Mouse (Mus musculus) kidney, embryonic 16.5 days (tissue): Measurements from ENCODE around the gene Mapkap1. TPM values are rescaled to one million over a fixed set of nuclear protein-coding genes. Genes with fewer than 3 reads are reported as not detected.

Source experiments
- ATAC-seq: fragments of 200-750 bp; cut with Nextera tagmentation; 2 replicates; pipeline ENCODE4 v1.8.0; 2017; ENCODE audit warnings: moderate TSS enrichment; ENCODE audit not compliant: low FRiP score, low TSS enrichment
- H3K27ac ChIP-seq: fragments of 300-500 bp; sonication (generic); 2 replicates; pipeline ENCODE4 v1.5.1; 2014; ENCODE audit warnings: low read length
- H3K27me3 ChIP-seq: fragments of 300-500 bp; sonication (generic); 2 replicates; pipeline ENCODE4 v1.6.1; 2014; ENCODE audit warnings: low read length, control low read depth, mixed read lengths; ENCODE audit not compliant: insufficient read depth
- H3K36me3 ChIP-seq: fragments of 300-500 bp; sonication (generic); 2 replicates; pipeline ENCODE4 v1.6.1; 2014; ENCODE audit warnings: low read length, control low read depth, mixed read lengths; ENCODE audit not compliant: insufficient read depth
- H3K4me1 ChIP-seq: fragments of 300-500 bp; sonication (generic); 2 replicates; pipeline ENCODE4 v1.6.1; 2014; ENCODE audit warnings: low read length, control low read depth, mixed read lengths; ENCODE audit not compliant: insufficient read depth
- H3K4me2 ChIP-seq: fragments of 300-500 bp; sonication (generic); replicated peaks from 2 replicates; pipeline ENCODE4 v1.6.1; 2014; ENCODE audit warnings: low read depth, low read length
- H3K4me3 ChIP-seq: fragments of 300-500 bp; sonication (generic); 2 replicates; pipeline ENCODE4 v1.5.1; 2014; ENCODE audit warnings: mild to moderate bottlenecking, low read length
- H3K9ac ChIP-seq: fragments of 300-500 bp; sonication (generic); replicated peaks from 2 replicates; pipeline ENCODE4 v1.6.1; 2014; ENCODE audit warnings: low read length
- H3K9me3 ChIP-seq: fragments of 300-500 bp; sonication (generic); 2 replicates; pipeline ENCODE4 v1.6.1; 2016; ENCODE audit warnings: low read length, control low read depth
- WGBS: fragments of 180-500 bp; shearing (Covaris S2); extraction: QIAGEN DNeasy Blood & Tissue Kit; methylation state at CpG from one replicate; pipeline ENCODE4 v1.1.7; 2014; 5-methylcytosine and 5-hydroxymethylcytosine counted together
- polyA plus RNA-seq: library from polyadenylated mRNA; unstranded; fragments of >200 nt; fragmentation: Nextera tagmentation; extraction: Ambion mirVana; gene quantifications from 2 replicates; pipeline ENCODE4 v1.2.1, GENCODE M21; 2015

Gene Mapkap1
- polyA plus RNA-seq, 1 experiment from 2014 or later = 91.2 TPM

DNA sequence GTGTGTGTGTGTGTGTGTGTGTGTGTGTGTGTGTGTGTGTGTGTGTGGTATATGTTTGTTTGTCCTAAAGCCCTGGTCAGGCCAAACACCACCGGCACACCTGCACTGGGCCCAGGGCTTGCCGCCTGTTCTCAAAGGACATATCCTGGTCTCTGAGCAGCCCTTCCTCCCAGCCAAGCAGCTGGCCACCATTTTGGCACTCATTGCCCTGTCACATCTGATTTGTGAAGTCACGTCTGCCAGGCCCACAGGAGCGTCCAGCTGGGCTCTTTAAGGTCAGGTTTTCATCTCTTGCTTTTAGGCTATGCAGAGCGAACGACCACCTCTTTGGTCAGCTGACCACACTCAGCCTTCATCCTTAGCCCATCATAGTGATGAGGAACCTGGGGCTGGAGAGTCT, 223.9 kb downstream of the Mapkap1 start:
- no peak overlapping the region for H3K27ac ChIP-seq
- H3K9ac ChIP-seq = no peak overlapping the region
- H3K36me3 ChIP-seq = 0 out of 2 replicates have a peak, but pooled peaks cover 5% of the 10 kb centered on the region
- no peak overlapping the region for H3K4me2 ChIP-seq
- H3K4me1 ChIP-seq = peaks cover 35% of the 10 kb centered on the region
- ATAC-seq = no peak
- no peaks in the 10 kb centered on the region for H3K27me3 ChIP-seq
- WGBS = 80% methylated on average over 6 of the region's 6 CpGs
- no peak overlapping the region for H3K4me3 ChIP-seq
- H3K9me3 ChIP-seq = no peaks in the 10 kb centered on the region

GRCm38 (mm10) chr2:34632051-34632450, 225.5 kb downstream of the Mapkap1 start:
- no peak overlapping the region for H3K4me2 ChIP-seq
- no peak overlapping the region for H3K9ac ChIP-seq
- no peak overlapping the region for H3K4me3 ChIP-seq
- H3K9me3 ChIP-seq = no peaks in the 10 kb centered on the region
- WGBS = 62% methylated on average over 12 of the region's 12 CpGs
- H3K4me1 ChIP-seq = peaks cover 31% of the 10 kb centered on the region
- H3K27me3 ChIP-seq = no peaks in the 10 kb centered on the region
- no peak for ATAC-seq
- H3K36me3 ChIP-seq = no peaks in the 10 kb centered on the region
- no peak overlapping the region for H3K27ac ChIP-seq

GRCm38 (mm10) chr2:34635249-34636165, 228.9 kb downstream of the Mapkap1 start:
- Histone ChIP-seq H3K4me1 (peaks cover 13% of the 10 kb centered on the region; the same call in 1 of the 2 replicates), H3K4me2 (no peak overlapping the region), H3K27me3 (peaks cover 5% of the 10 kb centered on the region; the same call in 1 of the 2 replicates), H3K9me3 (no peaks in the 10 kb centered on the region), H3K36me3 (no peaks in the 10 kb centered on the region), H3K9ac (no peak overlapping the region), H3K27ac (no peak overlapping the region), H3K4me3 (no peak overlapping the region)
- ATAC-seq = no peak
- 70% methylated on average over 14 of the region's 14 CpGs for WGBS

- H3K9ac ChIP-seq = peak overlapping the region; percentile 59
- ATAC-seq = peak; percentile 64
Observed at GRCm38 (mm10) chr2:34638955-34639650, 232.5 kb downstream of the Mapkap1 start.

DNA sequence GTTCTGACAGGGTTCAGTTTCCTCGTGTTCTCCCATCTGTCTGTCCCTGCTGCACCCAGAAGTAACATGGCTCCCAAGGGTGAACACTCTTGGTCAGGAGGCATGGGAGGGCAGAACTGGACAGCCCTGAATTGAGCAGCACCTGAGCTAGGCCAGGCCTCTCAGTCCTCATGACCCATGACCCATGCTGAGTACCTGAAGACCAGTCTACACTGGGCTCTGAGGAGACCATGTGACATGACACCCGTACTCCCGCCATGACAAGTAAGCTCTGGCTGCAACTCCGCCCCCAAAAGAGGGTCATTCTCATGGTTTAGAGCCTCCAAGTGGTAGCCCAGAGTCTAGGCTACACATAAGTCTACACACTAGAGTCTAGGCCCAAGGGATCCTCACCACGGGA, 233.2 kb downstream of the Mapkap1 start:
- Histone ChIP-seq H3K9me3 (no peaks in the 10 kb centered on the region), H3K9ac (no peak overlapping the region), H3K27ac (no peak overlapping the region), H3K4me3 (no peak overlapping the region), H3K4me2 (0 out of 2 replicates have a peak overlapping the region, but pooled peaks have one; percentile 82), H3K4me1 (peaks cover 6% of the 10 kb centered on the region; the same call in 1 of the 2 replicates), H3K27me3 (peaks cover 5% of the 10 kb centered on the region; the same call in 1 of the 2 replicates), H3K36me3 (no peaks in the 10 kb centered on the region)
- WGBS = 56% methylated on average over 5 of the region's 5 CpGs
- ATAC-seq = peak; percentile 49

More at GRCm38 (mm10) chr2:34638955-34639650, 232.5 kb downstream of the Mapkap1 start:
- Histone ChIP-seq H3K9me3 (no peaks in the 10 kb centered on the region), H3K36me3 (no peaks in the 10 kb centered on the region), H3K4me1 (peaks cover 6% of the 10 kb centered on the region; the same call in 1 of the 2 replicates), H3K4me2 (peak overlapping the region; percentile 82), H3K27ac (no peak overlapping the region), H3K4me3 (peak overlapping the region; percentile 46), H3K27me3 (peaks cover 5% of the 10 kb centered on the region; the same call in 1 of the 2 replicates)
- WGBS = 13% methylated on average over 37 of the region's 37 CpGs

- Histone ChIP-seq H3K9ac (no peak overlapping the region), H3K4me1 (peaks cover 8% of the 10 kb centered on the region), H3K36me3 (no peaks in the 10 kb centered on the region), H3K4me2 (no peak overlapping the region), H3K4me3 (no peak overlapping the region), H3K27ac (no peak overlapping the region), H3K27me3 (peaks cover 5% of the 10 kb centered on the region; the same call in 1 of the 2 replicates), H3K9me3 (no peaks in the 10 kb centered on the region)
- 29% methylated on average over 2 of the region's 2 CpGs for WGBS
- ATAC-seq = no peak
Observed at GRCm38 (mm10) chr2:34642351-34642750, 235.8 kb downstream of the Mapkap1 start.

DNA sequence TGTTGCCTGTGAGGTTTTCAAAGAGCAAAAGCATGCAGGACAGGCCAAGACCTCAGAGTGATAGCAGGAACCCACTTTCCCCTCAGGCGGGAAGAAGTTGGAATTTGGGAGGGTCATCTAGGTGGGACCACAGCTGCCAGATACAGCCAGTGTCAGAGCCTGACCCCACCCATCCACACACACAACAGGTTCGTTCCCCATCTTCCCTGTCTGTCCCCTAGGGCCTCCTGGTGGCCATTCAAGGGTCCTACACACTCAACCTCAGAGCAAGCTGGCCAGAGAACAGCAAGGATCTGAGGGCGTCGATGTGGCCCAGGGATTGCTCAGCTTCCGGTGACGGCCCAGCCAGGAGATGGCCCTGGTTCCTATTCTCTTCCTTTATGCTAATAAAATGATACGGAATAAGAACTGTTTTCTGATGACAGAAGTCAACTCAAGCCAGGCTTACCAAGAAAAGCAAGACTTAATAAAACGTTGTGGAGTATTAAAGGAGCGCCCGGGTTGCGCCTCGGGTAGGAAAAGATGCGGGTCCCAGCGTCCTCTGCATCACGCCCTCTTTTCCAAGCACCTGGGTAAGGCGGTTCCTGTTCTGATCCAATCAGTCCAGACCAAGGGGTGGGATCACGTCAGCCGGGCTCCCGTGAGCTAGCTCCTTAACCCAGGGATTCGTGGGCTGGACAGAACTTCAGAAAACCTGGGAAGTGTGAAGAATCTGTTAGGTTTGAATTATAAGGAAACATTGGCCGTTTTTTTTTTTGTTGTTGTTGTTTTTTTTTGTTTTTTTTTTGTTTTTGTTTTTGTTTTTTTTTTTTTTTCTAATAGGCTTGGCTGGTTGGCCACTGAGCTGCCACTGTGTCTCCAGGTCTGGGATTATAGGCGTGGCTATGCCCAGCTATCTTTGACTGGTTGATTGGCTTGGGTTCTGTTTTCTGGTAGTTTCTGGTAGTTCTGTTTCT, 238.3 kb downstream of the Mapkap1 start:
- Histone ChIP-seq H3K27ac (no peak overlapping the region), H3K4me3 (no peak overlapping the region), H3K36me3 (no peaks in the 10 kb centered on the region), H3K27me3 (no peaks in the 10 kb centered on the region), H3K4me2 (no peak overlapping the region), H3K9ac (no peak overlapping the region), H3K9me3 (no peaks in the 10 kb centered on the region), H3K4me1 (peaks cover 5% of the 10 kb centered on the region; the same call in 1 of the 2 replicates)
- 40% methylated on average over 22 of the region's 22 CpGs for WGBS
- no peak for ATAC-seq

- no peaks in the 10 kb centered on the region for H3K36me3 ChIP-seq
Observed at GRCm38 (mm10) chr2:34645851-34646540, 239.4 kb downstream of the Mapkap1 start.

More at GRCm38 (mm10) chr2:34645851-34646540, 239.4 kb downstream of the Mapkap1 start:
- H3K4me1 ChIP-seq = peaks cover 5% of the 10 kb centered on the region; the same call in 1 of the 2 replicates
- H3K9ac ChIP-seq = peak overlapping the region; percentile 49
- WGBS = 12% methylated on average over 21 of the region's 21 CpGs
- H3K27me3 ChIP-seq = no peaks in the 10 kb centered on the region
- H3K4me3 ChIP-seq = peak overlapping the region; percentile 36
- peak overlapping the region; percentile 62 for H3K4me2 ChIP-seq
- ATAC-seq = peak; percentile 87
- H3K9me3 ChIP-seq = no peaks in the 10 kb centered on the region
- H3K27ac ChIP-seq = no peak overlapping the region
